Mouse (Mus musculus) erythroblast, embryonic 14.5 days (primary cell): ENCODE results near the gene Topors.

Experiments used
- GATA1 ChIP-seq: IDR thresholded peaks from 2 replicates; pipeline ENCODE4 v1.6.1; 2012; ENCODE audit warnings: low read length, inconsistent platforms, mixed read lengths
- TAL1 ChIP-seq: IDR thresholded peaks from 3 replicates; pipeline ENCODE4 v1.6.1; 2012; ENCODE audit warnings: low read length, inconsistent platforms, mixed read lengths

DNA sequence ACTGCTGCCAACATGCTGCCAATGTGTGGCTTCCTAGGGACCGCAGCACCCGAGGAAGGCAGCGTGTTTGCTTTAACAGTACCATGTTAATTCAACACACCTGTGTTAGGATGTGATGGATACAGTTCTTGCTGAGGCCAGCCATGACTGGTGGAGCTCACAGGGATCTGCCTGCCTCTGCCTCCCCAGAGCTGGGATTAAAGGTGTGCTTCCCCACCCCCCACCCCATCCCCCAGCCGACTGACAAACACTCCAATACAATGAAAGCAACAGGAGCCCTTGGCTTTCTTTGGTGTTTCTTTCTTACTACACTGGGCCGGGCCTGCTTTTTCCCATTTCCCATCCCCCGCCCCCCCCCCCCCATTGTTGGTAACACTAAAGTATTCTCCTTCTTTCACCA lies 35.4 kb downstream of the Topors start:
- no peak for TF ChIP-seq GATA1
- no peak for TF ChIP-seq TAL1
